25 mouse cellular contexts compared by ENCODE assay signal in the genomic region with DNA sequence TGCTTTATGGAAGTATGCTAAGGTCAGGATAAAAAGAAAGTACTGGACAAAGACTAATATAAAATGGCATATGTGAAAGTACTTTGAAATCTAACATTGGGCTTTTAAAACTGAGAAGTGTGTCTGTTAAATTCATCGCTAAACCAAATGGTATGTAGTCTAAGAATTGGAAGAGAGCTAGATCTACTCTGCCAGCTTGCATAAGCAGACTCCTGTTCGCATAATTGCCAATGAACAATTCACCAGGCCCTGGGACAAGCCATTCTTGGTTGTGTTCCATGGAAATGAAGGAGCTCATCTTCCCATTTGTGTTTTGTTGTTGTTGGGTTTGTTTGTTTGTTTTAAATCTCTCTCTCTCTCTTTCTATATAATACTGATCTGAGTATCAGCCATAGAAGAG.
DNase-seq lines count a peak whose midpoint lies in the region; ATAC-seq lines count a peak whose summit lies in the region.
"Had no signal": no experiment of that assay in that cellular context is flagged by ENCODE, and none has a peak within 500 bp of the region (broad histone marks: within the 10 kb centered on the region; RNA-seq: fewer than 3 reads in every experiment).

No protein-coding gene starts in this region.

- H3K4me1 ChIP-seq in forebrain, embryonic 16.5 days (replicated peaks; ENCODE audit: control insufficient read depth, insufficient read depth, low read length) = no peaks in the 10 kb centered on the region
- H3K4me1 ChIP-seq in forebrain, embryonic 13.5 days = no peaks in the 10 kb centered on the region
- no peaks in the 10 kb centered on the region for H3K4me1 ChIP-seq in kidney, embryonic 15.5 days
- H3K4me1 ChIP-seq: embryonic facial prominence, embryonic 12.5 days; embryonic facial prominence, embryonic 15.5 days; heart, embryonic 10.5 days; hindbrain, embryonic 12.5 days; hindbrain, embryonic 15.5 days had no signal

- peak; percentile 65; the same call in 1 of the 2 replicates for ATAC-seq in forebrain, embryonic 16.5 days
- no peak for ATAC-seq in forebrain, embryonic 13.5 days
- no peak for ATAC-seq in kidney, embryonic 15.5 days (replicated peaks; ENCODE audit: low FRiP score)
- ATAC-seq: activated CD4-positive, CD25-positive, alpha-beta regulatory T cell, adult 4 months; CD4-positive, CD25-positive, alpha-beta regulatory T cell, adult 4 months had no signal

- H3K27ac ChIP-seq in forebrain, embryonic 16.5 days (ENCODE audit: low read length) = no peak overlapping the region; the same call in 1 of the 2 replicates
- H3K27ac ChIP-seq in forebrain, embryonic 13.5 days = no peak overlapping the region
- no peak overlapping the region for H3K27ac ChIP-seq in kidney, embryonic 15.5 days
- H3K27ac ChIP-seq: embryonic facial prominence, embryonic 12.5 days; embryonic facial prominence, embryonic 15.5 days; heart, adult 2 months; heart, embryonic 10.5 days; heart, embryonic 13.5 days; hindbrain, embryonic 12.5 days; hindbrain, embryonic 15.5 days had no signal

- no peak overlapping the region for H3K9ac ChIP-seq in forebrain, embryonic 16.5 days (replicated peaks; ENCODE audit: low read depth, low read length)
- no peak overlapping the region for H3K9ac ChIP-seq in forebrain, embryonic 13.5 days
- H3K9ac ChIP-seq in kidney, embryonic 15.5 days = no peak overlapping the region
- H3K9ac ChIP-seq: embryonic facial prominence, embryonic 12.5 days; embryonic facial prominence, embryonic 15.5 days; heart, embryonic 13.5 days; hindbrain, embryonic 12.5 days; hindbrain, embryonic 15.5 days had no signal

- WGBS in forebrain, embryonic 16.5 days = 67% methylated on average over 2 of the region's 2 CpGs
- WGBS in forebrain, embryonic 13.5 days = 90% methylated on average over 2 of the region's 2 CpGs
- WGBS in kidney, embryonic 15.5 days = 94% methylated on average over 2 of the region's 2 CpGs

- peak; percentile 23 for DNase-seq in heart, adult 11 months
- no peak for DNase-seq in heart, postnatal 10 days
- DNase-seq in brain, adult 2 months (ENCODE audit: low read depth, low spot score) = peak; percentile 54
- peak; percentile 39 for DNase-seq in telencephalon, adult 2 months (ENCODE audit: low read depth, low spot score)
- DNase-seq: adrenal gland, adult 8-10 months; adrenal gland, postnatal 25 days; cerebellum, adult 11 months; cerebellum, adult 2 months; cerebellum, adult 9-11 months; cerebellum, postnatal 25 days; gastrocnemius, postnatal 25 days; heart, adult 2 months; kidney, adult 11 months; kidney, adult 8-10 months had no signal

- no peaks in the 10 kb centered on the region for H3K36me3 ChIP-seq in forebrain, embryonic 16.5 days (ENCODE audit: control insufficient read depth, insufficient read depth)
- H3K36me3 ChIP-seq in forebrain, embryonic 13.5 days (ENCODE audit: poor library complexity, severe bottlenecking) = no peaks in the 10 kb centered on the region
- H3K36me3 ChIP-seq in kidney, embryonic 15.5 days = no peaks in the 10 kb centered on the region
- H3K36me3 ChIP-seq: embryonic facial prominence, embryonic 12.5 days; embryonic facial prominence, embryonic 15.5 days; heart, embryonic 10.5 days; heart, embryonic 13.5 days; hindbrain, embryonic 12.5 days had no signal

- intact Hi-C loops in heart, postnatal 10 days (cut with DNase I) = no loop called here

- no peak overlapping the region for H3K4me3 ChIP-seq in forebrain, embryonic 16.5 days (replicated peaks; ENCODE audit: low read length)
- H3K4me3 ChIP-seq in forebrain, embryonic 13.5 days = no peak overlapping the region
- no peak overlapping the region for H3K4me3 ChIP-seq in kidney, embryonic 15.5 days (replicated peaks)
- H3K4me3 ChIP-seq: embryonic facial prominence, embryonic 12.5 days; embryonic facial prominence, embryonic 15.5 days; heart, adult 2 months; heart, embryonic 10.5 days; heart, embryonic 13.5 days; hindbrain, embryonic 12.5 days; hindbrain, embryonic 15.5 days had no signal

- no peaks in the 10 kb centered on the region for H3K27me3 ChIP-seq in forebrain, embryonic 16.5 days (replicated peaks; ENCODE audit: control insufficient read depth, insufficient read depth, low read length)
- no peaks in the 10 kb centered on the region for H3K27me3 ChIP-seq in forebrain, embryonic 13.5 days
- H3K27me3 ChIP-seq in kidney, embryonic 15.5 days = no peaks in the 10 kb centered on the region
- H3K27me3 ChIP-seq: embryonic facial prominence, embryonic 12.5 days; embryonic facial prominence, embryonic 15.5 days; heart, embryonic 13.5 days; hindbrain, embryonic 12.5 days; hindbrain, embryonic 15.5 days had no signal

- H3K9me3 ChIP-seq in forebrain, embryonic 16.5 days (ENCODE audit: control insufficient read depth, low read length) = no peaks in the 10 kb centered on the region
- H3K9me3 ChIP-seq in forebrain, embryonic 13.5 days (replicated peaks) = no peaks in the 10 kb centered on the region
- H3K9me3 ChIP-seq in kidney, embryonic 15.5 days (replicated peaks) = no peaks in the 10 kb centered on the region
- H3K9me3 ChIP-seq: embryonic facial prominence, embryonic 12.5 days; embryonic facial prominence, embryonic 15.5 days; heart, embryonic 10.5 days; heart, embryonic 13.5 days; hindbrain, embryonic 12.5 days; hindbrain, embryonic 15.5 days had no signal

- no peak overlapping the region for H3K4me2 ChIP-seq in forebrain, embryonic 16.5 days (ENCODE audit: low read length)
- H3K4me2 ChIP-seq in forebrain, embryonic 13.5 days = no peak overlapping the region
- H3K4me2 ChIP-seq in kidney, embryonic 15.5 days = no peak overlapping the region
- H3K4me2 ChIP-seq: embryonic facial prominence, embryonic 12.5 days; embryonic facial prominence, embryonic 15.5 days; heart, embryonic 13.5 days; hindbrain, embryonic 12.5 days; hindbrain, embryonic 15.5 days had no signal

Comparison
In these comparisons a context has a peak if more than half of its experiments do, and no peak if none do; other contexts are left out.
1. DNase-seq: peak in heart, adult 11 months (single experiment), brain, adult 2 months (single experiment) and telencephalon, adult 2 months (single experiment); none in heart, postnatal 10 days (0 of 2).